Mouse (Mus musculus) stomach, postnatal 0 days (tissue): ENCODE measurements at regions not wholly inside any gene's neighbourhood (a gene's known extent, or its start where the extent isn't known, plus 50 kb on each side); places are given as distances from the start of the nearest gene placed in this dataset.
A peak's percentile ranks its signal among the peaks of the same experiment; 100 is the strongest.

Experiments
- ATAC-seq: fragments of 200-750 bp; cut with Nextera tagmentation; 2 replicates; pipeline ENCODE4 v1.8.0; 2017; ENCODE audit not compliant: low FRiP score, low TSS enrichment
- DNase-seq: peaks from one replicate; pipeline ENCODE4 v3.0.0-alpha.2; 2016; ENCODE audit warnings: low spot score
- H3K27ac ChIP-seq: fragments of 300-500 bp; sonication (generic); replicated peaks from 2 replicates; pipeline ENCODE4 v1.5.1; 2014; ENCODE audit warnings: mild to moderate bottlenecking, control low read depth
- H3K27me3 ChIP-seq: fragments of 300-500 bp; sonication (generic); 2 replicates; pipeline ENCODE4 v1.6.1; 2014; ENCODE audit warnings: low read length; ENCODE audit not compliant: control insufficient read depth, insufficient read depth
- H3K36me3 ChIP-seq: fragments of 300-500 bp; sonication (generic); 2 replicates; pipeline ENCODE4 v1.6.1; 2014; ENCODE audit warnings: low read length, mixed read lengths; ENCODE audit not compliant: control insufficient read depth, insufficient read depth
- H3K4me1 ChIP-seq: fragments of 300-500 bp; sonication (generic); replicated peaks from 2 replicates; pipeline ENCODE4 v1.6.1; 2014; ENCODE audit warnings: antibody characterized with exemption; ENCODE audit not compliant: control insufficient read depth, insufficient read depth
- H3K4me2 ChIP-seq: fragments of 300-500 bp; sonication (generic); replicated peaks from 2 replicates; pipeline ENCODE4 v1.6.1; 2014; ENCODE audit warnings: low read depth, mild to moderate bottlenecking, control low read depth, moderate library complexity
- H3K4me3 ChIP-seq: fragments of 300-500 bp; sonication (generic); 2 replicates; pipeline ENCODE4 v1.5.1; 2014; ENCODE audit warnings: low read depth, low read length, control low read depth
- H3K9ac ChIP-seq: fragments of 300-500 bp; sonication (generic); 2 replicates; pipeline ENCODE4 v1.6.1; 2014; ENCODE audit warnings: mild to moderate bottlenecking, low read length, control low read depth, mixed read lengths
- H3K9me3 ChIP-seq: fragments of 300-500 bp; sonication (generic); 2 replicates; pipeline ENCODE4 v1.6.1; 2016; ENCODE audit warnings: low read length; ENCODE audit not compliant: control insufficient read depth
- CTCF ChIP-seq: IDR thresholded peaks from 2 replicates; pipeline ENCODE4 v1.5.1; 2016; ENCODE audit warnings: antibody characterized with exemption, low read depth, mild to moderate bottlenecking, moderate library complexity
- EP300 ChIP-seq: optimal IDR thresholded peaks from 2 replicates; pipeline ENCODE3; 2016; ENCODE audit warnings: antibody characterized with exemption
- WGBS: fragments of 180-500 bp; shearing (Covaris S2); extraction: QIAGEN DNeasy Blood & Tissue Kit; methylation state at CpG from one replicate; pipeline ENCODE4 v1.1.7; 2014; 5-methylcytosine and 5-hydroxymethylcytosine counted together

GRCm38 (mm10) chr8:67377061-67377460, 146.6 kb upstream of the Nat3 start:
- no peak overlapping the region for H3K4me3 ChIP-seq
- no peaks in the 10 kb centered on the region for H3K27me3 ChIP-seq
- H3K9me3 ChIP-seq = no peaks in the 10 kb centered on the region
- no peaks in the 10 kb centered on the region for H3K4me1 ChIP-seq
- H3K36me3 ChIP-seq = no peaks in the 10 kb centered on the region
- DNase-seq (no peak), ATAC-seq (no peak)
- TF ChIP-seq CTCF (no peak), EP300 (no peak)
- H3K9ac ChIP-seq = no peak overlapping the region
- H3K27ac ChIP-seq = no peak overlapping the region
- no peak overlapping the region for H3K4me2 ChIP-seq
- 87% methylated on average over 1 of the region's 1 CpGs for WGBS

- no peaks in the 10 kb centered on the region for H3K9me3 ChIP-seq
- no peak for TF ChIP-seq EP300
- peak; percentile 78 for TF ChIP-seq CTCF
- ATAC-seq (no peak), DNase-seq (no peak)
- no peak overlapping the region for H3K27ac ChIP-seq
- H3K4me3 ChIP-seq = no peak overlapping the region
- H3K4me1 ChIP-seq = no peaks in the 10 kb centered on the region
- H3K9ac ChIP-seq = no peak overlapping the region
- 44% methylated on average over 10 of the region's 10 CpGs for WGBS
- H3K27me3 ChIP-seq = no peaks in the 10 kb centered on the region
- no peaks in the 10 kb centered on the region for H3K36me3 ChIP-seq
- H3K4me2 ChIP-seq = no peak overlapping the region
Observed at GRCm38 (mm10) chr8:67405947-67406346, 117.7 kb upstream of the Nat3 start.

- ATAC-seq (no peak), DNase-seq (no peak)
- H3K27me3 ChIP-seq = no peaks in the 10 kb centered on the region
- no peak overlapping the region for H3K27ac ChIP-seq
- no peaks in the 10 kb centered on the region for H3K9me3 ChIP-seq
- no peak for TF ChIP-seq CTCF
- TF ChIP-seq EP300 = no peak
- H3K9ac ChIP-seq = no peak overlapping the region
- H3K4me2 ChIP-seq = no peak overlapping the region
- H3K36me3 ChIP-seq = no peaks in the 10 kb centered on the region
- no peaks in the 10 kb centered on the region for H3K4me1 ChIP-seq
- no peak overlapping the region for H3K4me3 ChIP-seq
Observed at GRCm38 (mm10) chr8:67414826-67415225, 108.8 kb upstream of the Nat3 start.

- WGBS = 66% methylated on average over 2 of the region's 2 CpGs
- no peak for TF ChIP-seq EP300
- TF ChIP-seq CTCF = no peak
Observed at GRCm38 (mm10) chr8:67422521-67422920, 101.1 kb upstream of the Nat3 start.

More at GRCm38 (mm10) chr8:67422521-67422920, 101.1 kb upstream of the Nat3 start:
- H3K27me3 ChIP-seq = no peaks in the 10 kb centered on the region
- no peaks in the 10 kb centered on the region for H3K36me3 ChIP-seq
- no peak overlapping the region for H3K4me3 ChIP-seq
- H3K9ac ChIP-seq = no peak overlapping the region
- H3K4me2 ChIP-seq = no peak overlapping the region
- DNase-seq (no peak), ATAC-seq (no peak)
- H3K9me3 ChIP-seq = no peaks in the 10 kb centered on the region
- H3K4me1 ChIP-seq = no peaks in the 10 kb centered on the region
- no peak overlapping the region for H3K27ac ChIP-seq
